Mouse (Mus musculus): Measurements from ENCODE around the gene Pde4b.
A peak's percentile ranks its signal among the peaks of the same experiment; 100 is the strongest.
"Not testable (repeated sequence)": the region's sequence is repeated elsewhere in the genome, so short reads cannot be mapped to it uniquely, and the experiment has no call there.

Gene Pde4b

DNA sequence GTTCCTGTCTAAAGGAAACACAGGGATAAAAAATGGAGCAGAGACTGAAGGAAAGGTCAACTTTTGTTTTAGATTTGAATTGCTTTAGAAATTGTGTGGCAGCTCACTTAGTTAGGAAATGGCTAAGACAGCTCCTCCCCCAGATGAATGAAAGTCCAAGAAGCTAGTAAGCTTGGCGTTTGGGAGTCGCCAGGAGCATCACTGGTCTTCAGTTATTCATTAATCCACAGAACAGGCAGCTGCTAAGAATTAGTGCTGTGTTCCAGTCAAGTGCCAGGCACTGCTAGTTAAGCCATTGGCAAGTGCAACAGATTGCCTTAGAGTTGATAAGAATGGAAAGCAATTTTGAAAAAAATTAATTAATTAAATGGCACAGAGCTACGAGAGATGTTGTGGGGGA is 390.8 kb downstream of the Pde4b start:
- no peak for DNase-seq (ENCODE audit: low spot score in 2 of 2)

DNA sequence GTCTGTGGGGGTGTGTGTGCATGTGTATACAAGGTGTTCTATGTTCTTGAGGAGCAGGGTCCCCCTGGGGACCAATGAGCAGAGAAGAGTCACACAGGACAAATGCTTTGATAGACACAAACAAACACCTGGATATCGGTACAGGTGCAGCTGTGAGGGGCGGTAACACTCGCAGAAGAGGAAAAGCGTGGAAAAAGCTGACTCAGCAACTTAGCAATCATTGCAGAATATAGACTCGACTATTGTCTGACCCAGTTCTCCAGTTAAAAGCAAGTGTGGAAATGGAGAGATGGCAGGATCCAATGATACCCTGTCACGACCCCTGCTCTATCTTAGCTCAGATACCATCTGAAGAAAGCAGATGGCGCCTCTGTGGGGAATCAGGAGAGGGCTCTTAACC is 391.5 kb downstream of the Pde4b start:
- DNase-seq (ENCODE audit: low spot score in 2 of 2), result no peak

DNA sequence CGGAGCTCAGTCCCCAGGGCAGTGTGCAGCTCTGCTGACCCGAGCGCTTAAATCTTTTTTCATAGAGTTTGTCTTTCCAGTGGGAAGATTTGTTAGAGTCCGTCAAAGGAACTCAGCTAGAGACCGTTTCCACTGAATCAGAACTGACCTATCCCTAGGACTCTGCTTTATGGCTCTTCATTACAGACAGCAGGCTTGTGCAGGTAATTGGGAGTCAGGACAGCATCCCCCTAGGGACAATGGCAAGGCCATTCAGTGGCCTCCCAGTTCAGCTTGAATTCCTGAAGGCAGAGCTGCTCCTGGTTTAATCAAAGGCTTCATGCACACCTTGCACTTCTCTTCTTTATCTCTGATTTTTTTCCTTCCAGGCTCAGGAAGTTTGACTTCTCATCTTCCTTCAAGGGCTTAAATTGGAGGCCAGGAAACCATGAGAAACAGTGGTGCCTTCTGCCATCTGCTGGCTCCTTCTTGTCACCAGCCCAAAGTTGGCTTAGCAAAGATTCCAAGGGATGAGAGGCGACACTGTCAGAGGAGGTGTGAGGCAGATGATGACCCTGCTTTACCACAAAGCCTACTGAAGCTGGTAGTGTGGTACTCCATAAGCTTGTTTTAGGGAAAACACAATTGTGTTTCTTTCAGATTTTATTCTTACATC is 393.6 kb downstream of the Pde4b start:
- no peak for DNase-seq (ENCODE audit: low spot score in 2 of 2)

DNA sequence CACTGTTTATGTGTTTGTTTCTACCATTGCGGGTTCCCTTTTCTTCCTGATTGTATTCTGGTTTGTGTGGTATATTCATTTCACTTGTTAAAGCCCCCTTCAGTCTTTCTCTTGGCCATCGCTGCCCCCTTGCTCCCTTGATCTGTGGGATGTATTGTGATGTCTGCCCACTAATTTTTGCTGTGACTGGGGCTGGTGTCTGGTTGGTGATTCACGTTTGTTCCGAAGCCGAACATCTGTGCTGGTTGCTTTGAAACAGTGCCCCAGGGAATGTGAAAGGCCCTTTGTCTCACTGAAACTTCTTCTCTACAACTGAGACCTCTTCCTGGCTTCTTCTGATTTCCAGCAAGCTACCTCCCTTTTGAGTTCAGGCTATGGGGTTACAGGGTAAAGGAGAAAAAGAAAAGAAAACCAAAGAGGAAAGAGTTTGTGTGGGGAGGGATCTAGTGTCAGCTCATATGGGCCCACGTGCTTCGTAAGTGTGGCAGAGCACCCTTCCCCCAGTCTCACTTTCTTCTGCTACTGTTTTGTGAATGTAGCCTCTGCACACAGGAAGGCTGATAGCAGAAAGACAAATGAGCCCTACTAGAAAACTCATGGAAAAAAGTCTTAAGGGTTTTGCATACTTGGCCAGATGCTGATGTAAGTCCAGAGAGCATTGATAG is 396.1 kb downstream of the Pde4b start:
- DNase-seq (ENCODE audit: low spot score in 2 of 2), result no peak

DNA sequence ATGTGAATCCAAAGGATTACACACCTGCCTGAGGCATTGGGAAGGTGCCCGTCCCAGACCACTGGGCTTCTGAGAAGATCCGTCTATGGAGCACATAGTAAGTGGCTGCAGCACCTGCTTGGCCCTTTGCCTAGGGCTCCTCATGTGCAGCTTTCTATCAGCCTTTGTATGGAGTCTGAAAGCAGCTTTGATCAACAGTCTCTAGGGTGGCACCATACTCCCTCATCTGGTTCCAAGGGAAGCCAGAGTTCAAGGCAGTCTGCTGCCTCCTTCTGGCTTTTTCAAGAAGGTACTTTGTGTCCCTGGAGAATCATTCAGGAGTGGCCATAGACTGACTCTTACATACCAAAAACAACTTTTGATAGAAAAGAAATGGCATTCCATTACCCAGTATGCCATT is 397.4 kb downstream of the Pde4b start:
- no peak for DNase-seq (ENCODE audit: low spot score in 2 of 2)

DNA sequence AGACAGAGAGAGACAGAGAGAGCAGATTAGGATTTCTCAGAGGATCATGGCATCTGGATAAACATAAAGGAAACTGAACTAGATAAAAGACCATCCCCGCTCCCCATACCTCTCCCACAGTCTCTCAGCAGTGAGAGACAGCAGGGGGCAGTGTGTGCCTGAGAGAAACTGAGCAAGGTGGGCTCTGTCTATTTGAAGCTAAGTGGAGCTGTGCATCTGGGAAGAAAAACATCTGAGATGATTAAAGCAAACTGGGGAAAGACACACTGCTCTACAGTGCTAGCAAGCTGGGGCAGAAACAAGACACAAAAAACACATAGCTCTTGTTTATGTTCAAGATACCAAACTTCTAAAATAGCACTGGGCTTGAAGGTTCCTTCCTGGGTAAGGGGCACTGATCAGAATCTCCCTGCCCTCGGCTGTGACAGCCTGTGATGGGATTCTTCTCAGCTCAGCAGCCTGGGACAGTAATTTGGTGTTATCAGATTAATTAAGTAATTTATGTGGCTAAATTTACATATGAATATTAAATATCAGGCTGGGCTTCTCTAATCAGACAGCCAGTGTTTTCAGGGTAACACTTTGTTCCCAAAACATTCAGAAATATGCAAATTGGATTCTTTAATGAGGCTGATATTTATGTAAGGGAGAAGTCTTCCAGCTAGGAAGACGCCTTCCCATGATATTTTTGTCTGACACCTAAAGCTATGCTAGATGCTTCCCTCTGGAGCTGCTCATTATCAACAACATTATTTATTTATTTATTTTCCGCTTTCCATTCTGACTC is 399.0 kb downstream of the Pde4b start:
- DNase-seq (ENCODE audit: low spot score in 2 of 2), result peak in 1 of 2 experiments; percentile 58

DNA sequence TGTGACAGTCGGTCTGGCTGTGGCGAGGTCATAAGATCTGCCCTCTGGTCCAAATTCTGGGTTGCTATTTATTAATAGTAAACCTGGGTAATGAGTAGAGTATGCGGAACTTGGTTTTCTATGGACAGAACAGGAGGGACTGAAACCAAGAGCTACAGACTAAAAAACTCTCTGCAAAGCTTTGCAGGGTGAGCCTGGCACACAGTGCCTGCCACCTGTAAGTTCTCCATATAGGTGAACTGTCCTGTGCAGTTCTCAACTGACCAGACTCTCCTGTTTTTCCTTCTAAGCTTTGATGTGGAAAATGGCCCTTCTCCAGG is 399.5 kb downstream of the Pde4b start:
- DNase-seq (ENCODE audit: low spot score in 2 of 2), result no peak

DNA sequence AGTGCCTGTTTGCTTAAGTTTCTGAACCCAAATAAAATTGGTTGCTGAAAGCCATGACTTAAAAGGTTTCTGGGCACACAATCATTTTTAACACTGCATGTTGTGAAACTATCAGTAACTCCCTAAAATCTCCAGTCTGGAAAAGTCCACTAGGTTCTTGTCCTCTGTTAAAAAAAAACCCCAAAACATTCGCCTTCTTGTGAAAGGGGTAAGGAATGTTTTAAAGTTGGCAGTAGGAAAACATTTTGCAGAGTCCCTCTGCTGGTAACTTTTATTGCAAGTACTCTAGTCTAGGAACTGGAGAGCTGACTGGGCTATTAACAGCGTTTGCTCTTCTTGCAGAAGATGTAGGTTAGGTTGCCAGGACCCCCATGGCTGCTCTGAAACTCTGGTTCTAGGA is 400.7 kb downstream of the Pde4b start:
- DNase-seq (ENCODE audit: low spot score in 2 of 2), result no peak

DNA sequence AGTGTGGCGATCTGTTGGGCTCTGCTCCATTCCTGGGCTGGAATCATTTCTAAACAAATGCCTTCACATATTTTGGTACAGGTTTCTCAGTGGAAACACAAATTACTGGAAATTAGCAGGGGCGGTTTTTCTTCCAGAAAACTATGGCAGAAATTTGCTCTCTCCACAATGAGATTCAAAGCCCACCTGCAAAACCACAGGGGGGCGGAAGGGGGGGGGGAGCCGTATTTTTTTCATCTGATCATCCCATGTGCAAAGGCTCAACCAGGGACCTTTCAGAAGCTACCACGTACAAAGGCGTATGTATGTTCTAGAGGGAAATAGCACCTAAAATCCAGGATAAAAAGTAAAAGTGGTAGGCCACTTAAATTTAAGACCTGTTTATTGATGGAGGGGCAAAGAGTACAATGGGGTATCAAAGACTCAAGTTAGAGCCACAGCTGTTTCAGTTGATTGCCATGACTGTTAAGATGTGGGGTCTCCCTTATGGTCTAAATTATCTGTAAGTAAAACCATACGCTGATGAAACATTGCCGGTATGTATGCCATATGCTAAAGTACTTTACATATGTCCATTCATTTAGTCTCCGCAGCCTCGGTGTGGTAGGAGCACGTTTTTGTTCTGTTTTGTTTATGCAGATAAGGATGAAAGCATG is 404.3 kb downstream of the Pde4b start:
- DNase-seq (ENCODE audit: low spot score in 2 of 2), result no peak

DNA sequence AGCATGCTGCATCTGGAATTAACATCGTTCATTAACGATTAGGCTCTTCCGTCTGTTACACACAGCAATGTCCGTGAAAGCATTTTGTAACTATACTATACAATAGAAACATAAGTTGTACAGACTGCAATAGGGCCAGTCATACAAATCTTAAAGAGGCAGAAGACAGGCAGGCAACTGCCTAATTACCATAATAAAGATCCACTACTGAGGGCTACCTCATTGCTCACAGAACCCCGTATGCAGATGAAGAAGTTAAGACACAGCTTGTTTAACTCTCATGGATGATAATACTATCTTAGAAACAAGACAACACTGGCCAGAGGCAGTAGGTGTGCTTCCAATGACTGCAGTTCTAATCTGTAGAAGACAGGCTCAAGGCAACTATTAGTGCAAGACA is 405.6 kb downstream of the Pde4b start:
- no peak for DNase-seq (ENCODE audit: low spot score in 2 of 2)

DNA sequence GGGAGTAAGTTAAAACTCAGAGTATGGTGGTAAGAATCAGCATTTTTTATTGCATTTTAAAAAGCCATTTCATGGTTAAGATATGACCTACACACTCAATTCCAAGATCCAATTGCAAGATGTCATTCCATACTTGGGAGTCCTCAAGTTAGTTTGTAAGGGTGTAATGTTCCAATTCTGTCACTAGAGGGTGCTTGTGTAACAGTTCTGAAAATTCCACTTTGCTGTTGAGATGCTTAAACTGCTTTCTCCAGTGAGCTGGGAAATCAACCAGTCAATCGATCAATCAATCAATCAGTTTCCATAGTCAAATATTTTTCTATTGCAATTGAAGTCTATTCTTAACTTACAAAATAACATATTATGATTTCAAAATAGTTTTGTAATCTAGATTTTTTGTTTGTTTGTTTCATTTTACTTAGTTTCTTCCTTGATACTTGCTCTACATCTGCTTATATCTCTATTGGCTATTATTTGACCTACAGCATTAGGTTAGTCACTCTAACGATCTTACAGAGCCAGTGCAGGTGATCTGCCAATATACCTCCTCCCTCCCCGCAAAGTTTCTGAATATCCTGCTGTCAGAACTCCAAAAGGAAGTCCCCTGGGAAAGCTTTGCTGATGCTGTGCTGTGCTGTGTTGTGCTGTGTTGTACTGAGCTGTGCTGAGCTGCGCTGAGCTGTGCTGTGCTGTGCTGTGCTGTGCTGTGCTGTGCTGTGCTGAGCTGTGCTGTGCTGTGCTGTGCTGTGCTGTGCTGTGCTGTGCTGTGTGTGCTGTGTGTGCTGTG is 406.2 kb downstream of the Pde4b start:
- DNase-seq (ENCODE audit: low spot score in 2 of 2), result no peak

DNA sequence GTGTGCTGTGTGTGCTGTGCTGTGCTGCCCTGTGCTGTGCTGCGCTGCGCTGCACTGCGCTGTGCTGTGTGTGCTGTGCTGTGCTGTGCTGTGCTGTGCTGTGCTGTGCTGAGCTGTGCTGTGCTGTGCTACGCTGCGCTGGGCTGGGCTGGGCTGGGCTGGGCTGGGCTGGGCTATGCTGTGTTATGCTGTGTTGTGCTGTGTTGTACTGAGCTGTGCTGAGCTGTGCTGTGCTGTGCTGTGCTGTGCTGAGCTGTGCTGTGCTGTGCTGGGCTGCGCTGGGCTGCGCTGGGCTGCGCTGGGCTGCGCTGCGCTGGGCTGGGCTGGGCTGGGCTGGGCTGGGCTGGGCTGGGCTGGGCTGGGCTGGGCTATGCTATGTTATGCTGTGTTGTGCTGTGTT is 406.9 kb downstream of the Pde4b start:
- not testable (repeated sequence) for DNase-seq (ENCODE audit: low spot score in 2 of 2)

DNA sequence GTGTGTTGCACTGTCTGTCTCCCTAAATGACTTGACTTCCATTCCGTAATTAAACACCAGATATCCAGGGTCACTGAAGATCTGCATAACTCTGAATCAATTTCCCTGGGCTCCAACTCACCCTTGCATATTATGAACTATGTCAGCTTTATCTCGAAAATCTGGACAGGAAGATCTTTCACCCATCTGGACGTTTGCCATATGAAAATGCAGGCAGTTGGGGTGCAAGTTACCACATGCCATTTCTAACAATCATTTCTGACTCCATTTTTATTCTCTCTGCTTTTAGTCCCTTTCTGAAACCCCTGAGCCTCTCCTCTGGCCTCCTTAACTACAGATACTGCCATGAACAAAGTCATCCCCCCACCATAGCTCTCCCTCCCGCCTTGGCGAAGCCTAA is 407.7 kb downstream of the Pde4b start:
- no peak for DNase-seq (ENCODE audit: low spot score in 2 of 2)

DNA sequence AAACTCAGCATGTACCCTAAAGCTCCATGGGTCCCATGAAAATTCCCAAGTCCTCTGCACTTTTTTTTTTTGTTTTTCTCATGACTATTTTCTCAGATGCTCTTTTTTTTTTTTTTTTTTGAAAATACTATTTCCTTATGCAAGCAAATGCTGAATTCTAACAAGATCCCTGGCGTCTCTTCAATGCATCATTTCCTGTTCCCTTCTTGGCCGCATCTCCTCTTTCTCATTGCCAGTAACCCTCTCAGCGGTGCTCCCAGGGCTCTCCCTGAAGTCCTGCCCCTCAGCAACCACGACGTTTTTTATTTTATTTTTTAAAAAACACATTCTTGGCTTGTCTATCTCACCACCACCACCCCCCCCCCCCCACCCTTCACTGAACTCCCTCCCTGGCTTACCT is 408.1 kb downstream of the Pde4b start:
- no peak for DNase-seq (ENCODE audit: low spot score in 2 of 2)

DNA sequence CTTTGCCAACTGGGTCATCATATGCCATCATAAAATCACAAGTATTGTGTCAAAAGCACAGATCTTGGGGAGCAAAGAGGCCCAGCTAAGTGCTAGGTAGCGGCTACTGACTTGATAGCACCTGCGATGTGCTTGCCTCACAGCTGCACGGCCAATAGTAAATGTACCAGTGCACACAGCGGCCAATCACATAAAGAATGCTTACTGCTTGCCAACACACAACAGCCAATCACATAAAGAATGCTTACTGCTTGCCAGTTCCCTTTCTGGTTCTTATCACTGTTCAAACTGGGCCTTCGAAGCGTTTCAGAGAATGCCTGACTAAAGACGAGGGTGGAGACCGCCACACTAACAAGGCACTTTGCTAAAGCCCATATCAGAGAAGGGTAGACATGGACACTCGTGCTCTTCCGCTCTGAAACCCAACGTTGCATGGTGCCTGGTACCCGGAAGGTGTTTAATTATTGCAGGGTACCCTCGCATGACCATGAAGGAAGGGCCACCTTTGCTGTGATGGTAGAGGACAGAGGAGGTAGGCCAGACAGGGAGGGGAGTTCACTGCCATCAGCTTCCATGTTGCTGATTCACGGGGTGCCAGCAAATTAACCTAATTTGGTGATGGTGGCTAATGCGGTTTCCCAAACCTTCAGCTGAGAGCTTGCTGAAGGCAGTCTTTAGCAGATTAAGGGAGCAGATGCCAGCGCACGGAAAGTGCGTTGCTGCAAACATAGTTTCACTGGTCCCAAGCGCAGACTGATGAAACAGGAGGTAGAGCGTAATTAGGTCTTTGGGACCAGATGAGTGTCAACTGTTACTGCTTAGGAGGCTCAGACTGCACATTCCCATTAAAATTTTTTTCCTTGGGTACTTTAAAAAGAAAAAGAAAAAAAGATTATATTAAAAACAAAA is 409.2 kb downstream of the Pde4b start:
- no peak for DNase-seq (ENCODE audit: low spot score in 2 of 2)

DNA sequence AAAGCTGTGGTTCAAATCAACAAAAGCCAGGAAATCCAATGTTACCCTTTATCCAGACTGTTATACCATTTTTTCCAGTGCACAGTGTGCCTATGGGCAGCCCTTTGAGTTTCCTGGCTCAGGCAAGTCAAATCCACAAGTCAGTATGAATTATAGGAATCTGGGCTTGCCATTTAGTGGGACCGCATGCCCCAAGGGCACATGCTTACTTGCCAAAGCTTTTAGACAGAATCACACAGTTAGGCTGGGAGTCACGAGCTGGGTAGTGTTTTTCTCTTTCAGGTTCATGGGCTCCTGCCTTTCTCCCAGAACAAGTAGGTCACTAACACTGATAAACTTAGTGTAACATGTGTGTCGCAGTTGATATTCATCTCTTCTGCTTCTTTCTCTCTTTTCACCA is 409.9 kb downstream of the Pde4b start:
- no peak for DNase-seq (ENCODE audit: low spot score in 2 of 2)

DNA sequence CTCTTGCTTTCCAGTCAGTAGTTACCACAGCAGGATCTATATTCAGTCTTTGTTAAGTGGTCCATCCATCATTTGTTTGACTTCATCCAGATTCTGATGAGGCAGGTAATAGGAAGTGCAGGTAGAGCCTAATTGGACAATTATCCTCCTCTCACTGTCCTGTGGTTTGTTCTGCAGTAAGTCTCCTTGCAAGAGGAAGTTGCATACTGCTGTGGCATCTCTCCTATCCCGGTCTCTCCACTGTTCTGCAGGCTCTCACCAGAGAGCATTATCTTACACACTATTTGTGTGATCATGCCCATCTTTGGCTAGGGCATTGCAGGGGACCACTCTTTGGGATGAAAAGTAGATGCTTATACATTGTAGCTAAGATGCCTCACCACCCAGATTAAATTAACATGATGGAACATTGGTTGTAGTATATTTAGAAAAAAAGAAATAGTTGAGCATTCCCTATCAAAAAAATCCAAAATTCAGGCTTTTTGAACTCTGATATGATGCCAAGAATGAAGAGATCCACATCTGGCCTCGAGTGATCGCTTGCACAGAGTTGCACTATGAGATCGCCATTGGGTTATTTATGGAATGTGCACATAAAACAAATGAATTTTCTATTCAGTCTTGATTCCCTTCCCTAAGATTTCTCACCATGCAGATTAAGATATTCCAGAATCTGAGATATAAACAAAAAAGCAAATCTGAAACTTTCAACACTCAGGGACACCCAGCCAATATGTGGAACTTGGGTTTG is 411.0 kb downstream of the Pde4b start:
- DNase-seq (ENCODE audit: low spot score in 2 of 2), result no peak

DNA sequence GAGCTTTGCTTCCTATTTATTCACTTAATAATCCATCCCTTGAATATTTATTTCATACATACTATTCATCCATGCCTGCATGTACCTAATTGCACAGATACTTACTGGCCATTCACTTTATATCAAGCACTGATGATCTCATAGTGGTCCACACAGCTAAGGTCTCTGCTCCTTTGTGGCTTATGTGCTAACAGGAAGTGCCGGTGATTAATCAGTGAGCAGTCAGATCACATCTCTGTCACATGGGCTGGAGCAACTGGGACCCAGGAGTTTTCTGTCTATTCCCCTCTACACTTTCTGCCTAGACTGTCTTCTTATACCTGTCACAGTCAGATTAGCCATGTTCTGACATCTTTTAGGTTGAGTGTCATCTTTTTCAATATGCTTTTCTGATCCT is 411.6 kb downstream of the Pde4b start:
- no peak for DNase-seq (ENCODE audit: low spot score in 2 of 2)

DNA sequence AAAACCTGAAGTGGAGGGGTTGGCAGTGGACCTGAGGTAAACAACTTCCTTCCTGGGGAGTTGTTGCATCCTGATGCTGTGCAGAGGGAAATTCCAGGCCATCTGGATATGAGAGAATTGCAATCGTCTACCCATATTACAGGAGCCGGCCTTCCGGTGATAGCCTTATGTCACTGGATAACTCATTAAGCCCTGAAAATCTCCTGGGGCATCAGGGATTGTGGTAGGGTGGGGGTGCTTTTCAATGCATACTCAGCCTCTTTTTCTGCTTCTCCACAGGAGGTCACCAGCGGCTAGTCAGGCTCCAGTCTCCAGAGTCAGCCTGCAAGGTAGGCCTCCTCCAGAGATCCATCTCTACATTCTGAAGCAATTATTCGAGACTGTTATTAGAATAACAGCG is 418.4 kb downstream of the Pde4b start:
- peak in 1 of 2 experiments; percentile 21 for DNase-seq (ENCODE audit: low spot score in 2 of 2)
